In the genomic region with DNA sequence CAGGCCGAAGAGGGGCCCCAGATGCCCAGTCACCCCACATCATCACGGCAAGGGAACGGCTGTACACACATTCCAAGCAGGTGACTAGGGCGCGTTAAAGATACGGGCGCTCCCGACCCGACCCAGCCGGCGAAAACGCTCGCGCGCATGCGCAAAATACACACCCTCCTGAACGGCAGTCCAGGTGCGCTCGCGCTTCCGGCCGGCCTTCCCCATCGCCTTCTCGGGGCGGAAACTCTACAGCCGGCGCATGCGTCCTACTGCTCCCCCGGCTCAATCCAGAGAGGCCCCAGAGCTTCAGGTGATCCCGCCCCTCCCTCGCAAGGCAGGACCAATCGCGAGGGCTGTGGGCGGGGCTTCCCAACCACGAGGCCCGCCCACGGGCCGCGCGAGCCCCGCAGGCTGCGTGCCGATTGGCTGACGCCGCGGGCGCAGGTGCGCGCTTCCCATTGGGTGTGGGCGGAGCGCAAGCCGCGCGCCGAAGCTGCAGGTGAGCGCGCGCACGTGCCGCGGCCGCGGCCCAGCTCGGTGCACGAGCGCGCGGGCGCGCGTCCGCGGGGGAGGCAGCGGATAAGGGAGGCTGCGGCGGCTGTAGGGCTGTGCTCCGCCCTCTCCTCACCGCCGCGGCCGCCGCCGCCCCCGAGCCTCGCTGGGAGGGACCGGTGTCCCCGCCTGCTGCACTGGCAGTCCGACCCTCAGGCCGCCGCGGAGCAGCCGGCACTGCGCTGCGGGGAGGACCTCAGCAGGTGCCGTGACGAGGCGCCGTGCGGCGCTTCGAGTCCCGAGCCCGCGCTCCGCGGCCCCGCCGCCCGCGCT, we compare ENCODE assay signal across 8 mouse cellular contexts. TPM values are rescaled to one million over a fixed set of nuclear protein-coding genes. Genes with fewer than 3 reads are reported as not detected.
A peak's percentile ranks its signal among the peaks of the same experiment; 100 is the strongest.
DNase-seq lines count a peak whose midpoint lies in the region; ATAC-seq and TF ChIP-seq lines count a peak whose summit lies in the region.

Gene Pard6b (plus strand): TSS at position 574 of the 816 bp plus-strand sequence.

- no peaks in the 10 kb centered on the region for H3K36me3 ChIP-seq in ES-E14 (ENCODE audit: control insufficient read depth, insufficient read depth, low read length, poor library complexity, severe bottlenecking)
- H3K36me3 ChIP-seq in forebrain, embryonic 15.5 days, result no peaks in the 10 kb centered on the region

- TF ChIP-seq POLR2A in lung, adult 2 months (IDR thresholded peaks at IDR 0.05; ENCODE audit: borderline replicate concordance, extremely low read depth, low read depth, low read length), result peak; percentile 52; the same call in 1 of the 2 replicates

- TF ChIP-seq CTCF in lung, adult 2 months (IDR thresholded peaks at IDR 0.05; ENCODE audit: insufficient read depth, low read length), result no peak

- in situ Hi-C loops in ES-E14 (cut with MboI; ENCODE audit: low sequenced_read_pairs in 2 of 2, unreplicated experiment in 2 of 2), result no loop called here

- peak within 1 kb of the TSS; percentile 61 for H3K27ac ChIP-seq in ES-E14 (ENCODE audit: insufficient read depth, low read depth, low read length, poor library complexity, severe bottlenecking)
- H3K27ac ChIP-seq in forebrain, embryonic 15.5 days (replicated peaks), result peak within 1 kb of the TSS; percentile 94

- peak within 1 kb of the TSS; percentile 80 for H3K9ac ChIP-seq in ES-E14 (ENCODE audit: insufficient read depth, low read depth, low read length, poor library complexity, severe bottlenecking)
- H3K9ac ChIP-seq in forebrain, embryonic 15.5 days (replicated peaks), result peak within 1 kb of the TSS; percentile 81

- peak within 1 kb of the TSS; percentile 82 to 95 for H3K4me3 ChIP-seq in ES-E14 (ENCODE audit: insufficient read depth in 1 of 2, low read depth in 1 of 2, low read length in 2 of 2, poor library complexity in 1 of 2, severe bottlenecking in 1 of 2)
- H3K4me3 ChIP-seq in forebrain, embryonic 15.5 days, result peak within 1 kb of the TSS; percentile 91
- H3K4me3 ChIP-seq in lung, adult 2 months (replicated peaks; ENCODE audit: extremely low read depth, low read depth, low read length), result peak within 1 kb of the TSS; percentile 74

- under 1% methylated on average over 74 of the region's 110 CpGs for WGBS in forebrain, embryonic 15.5 days
- WGBS in lung, adult 2 months, result 1% methylated on average over 94 of the region's 110 CpGs

- ATAC-seq in forebrain, embryonic 15.5 days (replicated peaks), result peak; percentile 96
- peak; percentile 88 for ATAC-seq in neutrophil, adult 5-6 weeks (ENCODE audit: extremely low read depth, insufficient number of reproducible peaks, low FRiP score, poor library complexity, severe bottlenecking)

- peaks cover 5 to 19% of the 10 kb centered on the region in 2 experiments; a peak in 2 of 4 replicates for H3K4me1 ChIP-seq in ES-E14 (ENCODE audit: control insufficient read depth in 2 of 2, insufficient read depth in 2 of 2, low read length in 2 of 2, poor library complexity in 1 of 2)
- peaks cover 28% of the 10 kb centered on the region for H3K4me1 ChIP-seq in forebrain, embryonic 15.5 days
- peaks cover 2% of the 10 kb centered on the region; the same call in 1 of the 2 replicates for H3K4me1 ChIP-seq in lung, adult 2 months (ENCODE audit: control insufficient read depth, insufficient read depth, low read length)

- H3K9me3 ChIP-seq in ES-E14 (ENCODE audit: control insufficient read depth, insufficient read depth, low read depth, low read length), result no peaks in the 10 kb centered on the region
- H3K9me3 ChIP-seq in forebrain, embryonic 15.5 days, result no peaks in the 10 kb centered on the region

- H3K27me3 ChIP-seq in forebrain, embryonic 15.5 days, result peaks cover 3% of the 10 kb centered on the region; the same call in 1 of the 2 replicates

- H3K4me2 ChIP-seq in forebrain, embryonic 15.5 days (replicated peaks), result peak within 1 kb of the TSS; percentile 95

- peak; percentile 96 for DNase-seq in ES-E14 (ENCODE audit: low read depth, low spot score)
- peak; percentile 100 for DNase-seq in cerebellum, adult 11-12 months
- DNase-seq in heart, postnatal 25 days (ENCODE audit: low spot score), result peak; percentile 85
- peak; percentile 96 to 98 for DNase-seq in layer of hippocampus, adult 18-20 months (ENCODE audit: low spot score in 2 of 2)
- DNase-seq in lung, adult 2 months, result peak; percentile 91
- peak; percentile 98 for DNase-seq in thymus, adult 18-20 months

- intact Hi-C loops in heart, postnatal 25 days (cut with DNase I), result loop anchor here (10.0 kb wide), 1 partner anchor 396 kb away; the partner anchor contains the start of genes Cebpb and Tmem189

TF ChIP-seq in ES-E14, 5 proteins besides CTCF, POLR2A, EP300 and RAD21:
- TF ChIP-seq ZC3H11A (IDR thresholded peaks at IDR 0.05; ENCODE audit: borderline replicate concordance, low read depth, low read length), result no peak
- peak; percentile 34; the same call in 1 of the 2 replicates for TF ChIP-seq HCFC1 (IDR thresholded peaks at IDR 0.05; ENCODE audit: borderline replicate concordance, insufficient read depth, low read length)

RNA-seq across cellular contexts. Expression of gene Pard6b, which starts in this region (rescaled TPM):
- 11.6 and 15.3 TPM in 2 replicates for total RNA-seq in ES-E14 (2012; rRNA removed)
- 6.9 and 7.4 TPM in 2 replicates for polyA plus RNA-seq in forebrain, embryonic 15.5 days (2015; fragmentation: Nextera tagmentation; extraction: Ambion mirVana)
- 1 to 10 TPM; 3.1 to 3.4 TPM for total RNA-seq in heart, postnatal 25 days (2021)
- total RNA-seq in layer of hippocampus, adult 18-20 months (2021), result 1 to 10 TPM; 4.0 to 5.0 TPM
- 51.6 and 60.1 TPM in 2 replicates for polyA plus RNA-seq in lung, adult 2 months (2012; rRNA removed)
- total RNA-seq in neutrophil, adult 5-6 weeks (2017), result 1.3 and 2.5 TPM in 2 replicates

Comparison
In these comparisons a context has a peak if more than half of its experiments do, and no peak if none do; other contexts are left out.
1. Peak in every context shown above with its lines: DNase-seq, ATAC-seq, H3K4me3 ChIP-seq and H3K27ac ChIP-seq.